Comparison of ENCODE assay signal across 8 mouse cellular contexts in genomic region chr1:75479635-75479989, GRCm38 (mm10). TPM values are rescaled to one million over a fixed set of nuclear protein-coding genes. Genes with fewer than 3 reads are reported as not detected.
DNase-seq lines count a peak whose midpoint lies in the region; ATAC-seq and TF ChIP-seq lines count a peak whose summit lies in the region.

No protein-coding gene starts in this region.

- H3K9ac ChIP-seq in neural tube, embryonic 11.5 days (ENCODE audit: low read length), result peak overlapping the region; percentile 75
- no peak overlapping the region for H3K9ac ChIP-seq in limb, embryonic 14.5 days (ENCODE audit: low read depth, low read length, severe bottlenecking)
- H3K9ac ChIP-seq in stomach, embryonic 16.5 days (ENCODE audit: low read length), result no peak overlapping the region

- peak overlapping the region; percentile 89 for H3K4me2 ChIP-seq in neural tube, embryonic 11.5 days (ENCODE audit: low read depth)
- H3K4me2 ChIP-seq in limb, embryonic 14.5 days (replicated peaks; ENCODE audit: low read depth, low read length, severe bottlenecking), result peak overlapping the region; percentile 75
- peak overlapping the region; percentile 51 for H3K4me2 ChIP-seq in stomach, embryonic 16.5 days (ENCODE audit: low read depth, low read length)

- H3K4me1 ChIP-seq in erythroblast, embryonic 14.5 days (ENCODE audit: control insufficient read depth), result peaks cover 32% of the 10 kb centered on the region
- peaks cover 17% of the 10 kb centered on the region for H3K4me1 ChIP-seq in neural tube, embryonic 11.5 days (ENCODE audit: control insufficient read depth, insufficient read depth, low read length)
- H3K4me1 ChIP-seq in limb, embryonic 14.5 days (ENCODE audit: control insufficient read depth, insufficient read depth, low read length), result peaks cover 16% of the 10 kb centered on the region
- peaks cover 18% of the 10 kb centered on the region; the same call in 1 of the 2 replicates for H3K4me1 ChIP-seq in stomach, embryonic 16.5 days (ENCODE audit: control insufficient read depth, insufficient read depth, low read length)

- intact Hi-C loops in left cerebral cortex, postnatal 4 days (cut with DNase I), result loop anchor here (5.0 kb wide), 1 partner anchor 118 kb away; no protein-coding TSS in a partner anchor

- H3K4me3 ChIP-seq in erythroblast, embryonic 14.5 days (replicated peaks), result peak overlapping the region; percentile 74
- H3K4me3 ChIP-seq in neural tube, embryonic 11.5 days (ENCODE audit: low read depth, low read length), result peak overlapping the region; percentile 84
- peak overlapping the region; percentile 68 for H3K4me3 ChIP-seq in limb, embryonic 14.5 days (replicated peaks; ENCODE audit: low read length)
- H3K4me3 ChIP-seq in stomach, embryonic 16.5 days (replicated peaks; ENCODE audit: low read length), result peak overlapping the region; percentile 75

- under 1% methylated on average over 24 of the region's 24 CpGs for WGBS in neural tube, embryonic 11.5 days
- 2% methylated on average over 14 of the region's 24 CpGs for WGBS in limb, embryonic 14.5 days
- under 1% methylated on average over 24 of the region's 24 CpGs for WGBS in stomach, embryonic 16.5 days

- H3K36me3 ChIP-seq in erythroblast, embryonic 14.5 days (ENCODE audit: control insufficient read depth), result peaks cover 17% of the 10 kb centered on the region
- H3K36me3 ChIP-seq in neural tube, embryonic 11.5 days (ENCODE audit: control insufficient read depth, insufficient read depth, low read length), result peaks cover 10% of the 10 kb centered on the region
- peaks cover 21% of the 10 kb centered on the region for H3K36me3 ChIP-seq in limb, embryonic 14.5 days (ENCODE audit: control insufficient read depth, insufficient read depth, low read length)
- peaks cover 10% of the 10 kb centered on the region for H3K36me3 ChIP-seq in stomach, embryonic 16.5 days (ENCODE audit: control insufficient read depth, insufficient read depth, low read length)

- DNase-seq in neural tube, embryonic 11.5 days (ENCODE audit: low spot score), result no peak
- no peak for DNase-seq in neural tube, embryonic 10.5 days (ENCODE audit: extremely low spot score, low spot score)
- DNase-seq in limb, embryonic 14.5 days (ENCODE audit: low spot score), result no peak
- DNase-seq in left cerebral cortex, postnatal 4 days, result no peak
- DNase-seq in ovary, postnatal 14 days (ENCODE audit: low spot score), result no peak

- 0 out of 2 replicates have a peak overlapping the region, but pooled peaks have one; percentile 44 for H3K27ac ChIP-seq in neural tube, embryonic 11.5 days (ENCODE audit: low read depth, low read length)
- no peak overlapping the region for H3K27ac ChIP-seq in limb, embryonic 14.5 days (replicated peaks; ENCODE audit: low read depth, low read length)
- no peak overlapping the region for H3K27ac ChIP-seq in stomach, embryonic 16.5 days (ENCODE audit: low read length)

- H3K9me3 ChIP-seq in erythroblast, embryonic 14.5 days (ENCODE audit: control insufficient read depth, low read length), result no peaks in the 10 kb centered on the region
- no peaks in the 10 kb centered on the region for H3K9me3 ChIP-seq in neural tube, embryonic 11.5 days (ENCODE audit: control insufficient read depth, low read length)
- no peaks in the 10 kb centered on the region for H3K9me3 ChIP-seq in limb, embryonic 14.5 days (ENCODE audit: control insufficient read depth, low read length)
- H3K9me3 ChIP-seq in stomach, embryonic 16.5 days (replicated peaks; ENCODE audit: control insufficient read depth, low read length), result no peaks in the 10 kb centered on the region

- no peak for TF ChIP-seq POLR2A in limb, embryonic 14.5 days (IDR thresholded peaks at IDR 0.05; ENCODE audit: borderline replicate concordance, extremely low read depth, insufficient read depth, insufficient read length)

- H3K27me3 ChIP-seq in erythroblast, embryonic 14.5 days (ENCODE audit: control insufficient read depth), result peaks cover 74% of the 10 kb centered on the region
- H3K27me3 ChIP-seq in neural tube, embryonic 11.5 days (ENCODE audit: control insufficient read depth, insufficient read depth, low read length), result peaks cover 12% of the 10 kb centered on the region
- H3K27me3 ChIP-seq in limb, embryonic 14.5 days (ENCODE audit: control insufficient read depth, insufficient read depth, low read length), result peaks cover 18% of the 10 kb centered on the region
- peaks cover 30% of the 10 kb centered on the region for H3K27me3 ChIP-seq in stomach, embryonic 16.5 days (ENCODE audit: control insufficient read depth, insufficient read depth, low read length)

- no peak for ATAC-seq in erythroblast, adult 5-6 weeks (replicated peaks; ENCODE audit: low FRiP score, poor library complexity, severe bottlenecking)
- ATAC-seq in neural tube, embryonic 11.5 days (ENCODE audit: insufficient read depth, low FRiP score, low TSS enrichment), result peak; percentile 58; the same call in 1 of the 2 replicates
- no peak; the same call in 1 of the 2 replicates for ATAC-seq in limb, embryonic 14.5 days (ENCODE audit: low FRiP score, low read depth)
- no peak for ATAC-seq in stomach, embryonic 16.5 days (ENCODE audit: insufficient read depth, low FRiP score)

RNA-seq across cellular contexts. Expression of gene Tmem198, which starts 0.3 kb away (rescaled TPM):
- polyA plus RNA-seq in erythroblast, embryonic 14.5 days (2012), result 0.04 and 0.13 TPM in 2 replicates
- not detected in 2 replicates for total RNA-seq in erythroblast, adult 5-6 weeks (2015; ENCODE audit: low replicate concordance)
- not detected in 2 replicates for total RNA-seq in erythroblast, adult 5-6 weeks (2017; ENCODE audit: low replicate concordance)
- polyA plus RNA-seq in neural tube, embryonic 11.5 days (2014; fragmentation: Nextera tagmentation; extraction: Ambion mirVana), result 12.3 and 13.7 TPM in 2 replicates
- 1.4 and 2.0 TPM in 2 replicates for polyA plus RNA-seq in limb, embryonic 14.5 days (2012; rRNA removed)
- polyA plus RNA-seq in limb, embryonic 14.5 days (2014; fragmentation: Nextera tagmentation; extraction: Ambion mirVana), result 0.51 and 1.1 TPM in 2 replicates
- 1.6 and 2.1 TPM in 2 replicates for polyA plus RNA-seq in stomach, embryonic 16.5 days (2015; fragmentation: Nextera tagmentation; extraction: Ambion mirVana)
- 10 to 100 TPM; 41.8 to 43.5 TPM for total RNA-seq in left cerebral cortex, postnatal 4 days (2021)

RNA-seq across cellular contexts. Expression of gene Chpf, which starts 0.5 kb away (rescaled TPM):
- 0.26 and 0.30 TPM in 2 replicates for polyA plus RNA-seq in erythroblast, embryonic 14.5 days (2012)
- 0.42 TPM in 1 of 2 replicates, not detected in the other for total RNA-seq in erythroblast, adult 5-6 weeks (2015; ENCODE audit: low replicate concordance)
- 0.26 and 1.3 TPM in 2 replicates for total RNA-seq in erythroblast, adult 5-6 weeks (2017; ENCODE audit: low replicate concordance)
- polyA plus RNA-seq in neural tube, embryonic 11.5 days (2014; fragmentation: Nextera tagmentation; extraction: Ambion mirVana), result 27.1 and 27.2 TPM in 2 replicates
- polyA plus RNA-seq in limb, embryonic 14.5 days (2012; rRNA removed), result 104 and 148 TPM in 2 replicates
- 61.6 and 65.0 TPM in 2 replicates for polyA plus RNA-seq in limb, embryonic 14.5 days (2014; fragmentation: Nextera tagmentation; extraction: Ambion mirVana)
- polyA plus RNA-seq in stomach, embryonic 16.5 days (2015; fragmentation: Nextera tagmentation; extraction: Ambion mirVana), result 28.0 and 28.1 TPM in 2 replicates
- 10 to 100 TPM; 61.3 to 67.7 TPM for total RNA-seq in left cerebral cortex, postnatal 4 days (2021)

RNA-seq across cellular contexts. Expression of gene Obsl1, which starts 26.6 kb away (rescaled TPM):
- polyA plus RNA-seq in erythroblast, embryonic 14.5 days (2012), result 0.12 and 0.15 TPM in 2 replicates
- not detected in 2 replicates for total RNA-seq in erythroblast, adult 5-6 weeks (2015; ENCODE audit: low replicate concordance)
- not detected in 2 replicates for total RNA-seq in erythroblast, adult 5-6 weeks (2017; ENCODE audit: low replicate concordance)
- polyA plus RNA-seq in neural tube, embryonic 11.5 days (2014; fragmentation: Nextera tagmentation; extraction: Ambion mirVana), result 44.8 and 48.3 TPM in 2 replicates
- 315 and 381 TPM in 2 replicates for polyA plus RNA-seq in limb, embryonic 14.5 days (2012; rRNA removed)
- polyA plus RNA-seq in limb, embryonic 14.5 days (2014; fragmentation: Nextera tagmentation; extraction: Ambion mirVana), result 108 and 120 TPM in 2 replicates
- polyA plus RNA-seq in stomach, embryonic 16.5 days (2015; fragmentation: Nextera tagmentation; extraction: Ambion mirVana), result 34.1 and 44.4 TPM in 2 replicates
- total RNA-seq in left cerebral cortex, postnatal 4 days (2021), result 10 to 100 TPM; 39.3 to 46.6 TPM

RNA-seq across cellular contexts. Expression of gene Inha, which starts 27.3 kb away (rescaled TPM):
- not detected in 2 replicates for polyA plus RNA-seq in erythroblast, embryonic 14.5 days (2012)
- not detected in 2 replicates for total RNA-seq in erythroblast, adult 5-6 weeks (2015; ENCODE audit: low replicate concordance)
- not detected in 2 replicates for total RNA-seq in erythroblast, adult 5-6 weeks (2017; ENCODE audit: low replicate concordance)
- polyA plus RNA-seq in neural tube, embryonic 11.5 days (2014; fragmentation: Nextera tagmentation; extraction: Ambion mirVana), result 2.3 and 2.6 TPM in 2 replicates
- polyA plus RNA-seq in limb, embryonic 14.5 days (2012; rRNA removed), result 64.2 and 89.2 TPM in 2 replicates
- 10.0 and 10.5 TPM in 2 replicates for polyA plus RNA-seq in limb, embryonic 14.5 days (2014; fragmentation: Nextera tagmentation; extraction: Ambion mirVana)
- 7.4 and 8.3 TPM in 2 replicates for polyA plus RNA-seq in stomach, embryonic 16.5 days (2015; fragmentation: Nextera tagmentation; extraction: Ambion mirVana)
- total RNA-seq in left cerebral cortex, postnatal 4 days (2021), result 10 to 100 TPM; 42.4 to 42.8 TPM

RNA-seq across cellular contexts. Expression of gene Asic4, which starts 29.4 kb away (rescaled TPM):
- polyA plus RNA-seq in erythroblast, embryonic 14.5 days (2012), result 0.02 TPM in 1 of 2 replicates, not detected in the other
- total RNA-seq in erythroblast, adult 5-6 weeks (2015; ENCODE audit: low replicate concordance), result not detected in 2 replicates
- not detected in 2 replicates for total RNA-seq in erythroblast, adult 5-6 weeks (2017; ENCODE audit: low replicate concordance)
- polyA plus RNA-seq in neural tube, embryonic 11.5 days (2014; fragmentation: Nextera tagmentation; extraction: Ambion mirVana), result 2.3 and 2.9 TPM in 2 replicates
- 0.35 and 0.72 TPM in 2 replicates for polyA plus RNA-seq in limb, embryonic 14.5 days (2012; rRNA removed)
- 0.10 and 0.15 TPM in 2 replicates for polyA plus RNA-seq in limb, embryonic 14.5 days (2014; fragmentation: Nextera tagmentation; extraction: Ambion mirVana)
- 1.3 and 1.4 TPM in 2 replicates for polyA plus RNA-seq in stomach, embryonic 16.5 days (2015; fragmentation: Nextera tagmentation; extraction: Ambion mirVana)
- 10 to 100 TPM in 1 of 2 experiments, 1 to 10 TPM in 1; 8.6 to 10.2 TPM for total RNA-seq in left cerebral cortex, postnatal 4 days (2021)

Comparison
In these comparisons a context has a peak if more than half of its experiments do, and no peak if none do; other contexts are left out.
1. RNA of gene Chpf, which starts 0.5 kb away (polyA plus RNA-seq): 61.6 to 148 TPM in limb, embryonic 14.5 days, 28.0 to 28.1 TPM in stomach, embryonic 16.5 days and 27.1 to 27.2 TPM in neural tube, embryonic 11.5 days; 0.26 to 0.30 TPM in erythroblast, embryonic 14.5 days; every median in the first group is over 10 times any median in the second.
2. RNA of gene Obsl1, which starts 26.6 kb away (polyA plus RNA-seq): 108 to 381 TPM in limb, embryonic 14.5 days, 44.8 to 48.3 TPM in neural tube, embryonic 11.5 days and 34.1 to 44.4 TPM in stomach, embryonic 16.5 days; 0.12 to 0.15 TPM in erythroblast, embryonic 14.5 days; every median in the first group is over 10 times any median in the second.
3. Peak in every context shown above with its lines, with median percentiles within 50 percentile points of each other: H3K4me3 ChIP-seq and H3K4me2 ChIP-seq.